Mouse (Mus musculus): ENCODE measurements around the gene Klf8.

The Klf8 gene

DNA sequence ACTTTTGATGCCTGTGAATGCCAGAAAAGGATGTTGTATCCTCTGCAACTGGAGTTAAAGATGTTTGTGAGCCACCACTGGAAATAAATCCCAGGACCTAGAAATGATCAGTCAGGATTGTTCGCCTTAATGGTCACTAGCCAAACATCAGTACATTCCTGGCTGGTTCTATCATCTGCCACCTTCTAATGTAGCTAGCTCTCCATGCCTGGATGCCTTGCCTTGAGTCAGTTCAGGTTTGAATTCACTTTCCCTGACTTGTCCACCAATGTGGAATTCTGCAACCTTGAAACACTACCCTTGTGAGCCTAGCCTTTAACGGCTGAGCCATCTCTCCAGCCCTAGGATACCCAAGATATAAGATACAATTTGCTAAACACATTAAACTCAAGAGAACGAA lies 202.8 kb downstream of the Klf8 start:
- DNase-seq = no peak
